Mouse (Mus musculus): ENCODE measurements around the gene Dhx30. TPM values are rescaled to one million over a fixed set of nuclear protein-coding genes. Genes with fewer than 3 reads are reported as not detected.
"Not testable (repeated sequence)": the region's sequence is repeated elsewhere in the genome, so short reads cannot be mapped to it uniquely, and the experiment has no call there.

Dhx30 gene
- polyA plus RNA-seq (2015; fragmentation: Nextera tagmentation; extraction: Ambion mirVana), result 43.5 and 44.2 TPM in 2 replicates

DNA sequence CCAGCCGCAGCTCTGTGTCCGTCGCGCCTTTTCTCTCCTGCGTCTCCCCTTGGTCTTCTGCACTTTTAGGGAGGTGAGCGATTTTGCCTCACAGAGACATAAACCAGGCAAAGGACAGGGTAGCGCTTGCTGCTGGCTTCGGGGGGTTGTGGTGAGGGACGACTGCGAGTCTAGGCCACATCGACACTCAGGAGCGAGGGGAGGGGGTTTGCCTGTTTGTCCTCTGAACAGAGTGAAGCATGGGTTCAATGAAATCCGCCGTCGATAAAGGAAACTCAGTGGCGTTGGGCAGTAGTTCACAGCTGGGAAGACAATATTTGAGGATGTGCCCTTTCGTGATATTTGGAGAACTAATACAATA lies at the start of gene Dhx30:
Gene Dhx30 (minus strand): TSS at position 52 of the 361 bp plus-strand sequence.
- ATAC-seq (ENCODE audit: low FRiP score, low TSS enrichment) (no peak; the same call in 1 of the 2 replicates), DNase-seq (ENCODE audit: low spot score) (no peak)
- Histone ChIP-seq H3K27ac (replicated peaks) (peak within 1 kb of the TSS; percentile 97), H3K4me2 (replicated peaks; ENCODE audit: low read depth) (peak within 1 kb of the TSS; percentile 76), H3K36me3 (ENCODE audit: control insufficient read depth, insufficient read depth, low read length) (no peaks in the 10 kb centered on the region; the same call in 1 of the 2 replicates), H3K27me3 (ENCODE audit: control insufficient read depth, insufficient read depth, low read length) (no peaks in the 10 kb centered on the region), H3K9ac (ENCODE audit: low read length) (peak within 1 kb of the TSS; percentile 86), H3K9me3 (ENCODE audit: control insufficient read depth, low read length) (no peaks in the 10 kb centered on the region), H3K4me1 (replicated peaks; ENCODE audit: control insufficient read depth, insufficient read depth) (no peaks in the 10 kb centered on the region), H3K4me3 (ENCODE audit: low read depth, low read length) (peak within 1 kb of the TSS; percentile 88)
- WGBS, result under 1% methylated on average over 17 of the region's 17 CpGs
- no peak for TF ChIP-seq EP300 (optimal IDR thresholded peaks at IDR 0.05)

GRCm38 (mm10) chr9:110163071-110163470 lies 45.4 kb upstream of the Dhx30 start:
- Histone ChIP-seq H3K27ac (replicated peaks) (no peak overlapping the region), H3K9me3 (ENCODE audit: control insufficient read depth, low read length) (no peaks in the 10 kb centered on the region), H3K27me3 (ENCODE audit: control insufficient read depth, insufficient read depth, low read length) (no peaks in the 10 kb centered on the region), H3K9ac (ENCODE audit: low read length) (no peak overlapping the region), H3K36me3 (ENCODE audit: control insufficient read depth, insufficient read depth, low read length) (peaks cover 14% of the 10 kb centered on the region; the same call in 1 of the 2 replicates), H3K4me2 (replicated peaks; ENCODE audit: low read depth) (no peak overlapping the region), H3K4me3 (ENCODE audit: low read depth, low read length) (no peak overlapping the region), H3K4me1 (replicated peaks; ENCODE audit: control insufficient read depth, insufficient read depth) (no peaks in the 10 kb centered on the region)
- ATAC-seq (ENCODE audit: low FRiP score, low TSS enrichment), result no peak
- DNase-seq (ENCODE audit: low spot score), result no peak
- TF ChIP-seq EP300 (optimal IDR thresholded peaks at IDR 0.05) (no peak), CTCF (IDR thresholded peaks at IDR 0.05; ENCODE audit: low read depth) (no peak)
- WGBS, result 84% methylated on average over 2 of the region's 2 CpGs

DNA sequence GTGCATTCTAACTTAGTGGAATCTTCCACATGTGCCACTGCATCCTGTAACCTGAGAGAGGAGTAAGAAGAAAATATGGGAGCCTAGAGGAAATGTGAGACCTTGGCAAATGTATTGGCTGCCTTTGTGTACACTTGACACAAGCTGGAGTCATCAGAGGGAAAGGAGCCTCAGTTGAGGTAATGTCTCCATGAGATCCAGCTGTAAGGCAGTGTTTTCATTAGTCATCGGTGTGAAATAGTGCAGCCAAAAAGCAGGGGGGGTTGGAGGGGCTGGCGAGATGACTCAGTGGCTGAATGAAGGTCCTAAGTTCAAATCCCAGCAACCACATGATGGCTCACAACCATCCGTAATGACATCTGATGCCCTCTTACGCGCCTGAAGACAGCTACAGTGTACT lies 44.8 kb upstream of the Dhx30 start:
- ATAC-seq (ENCODE audit: low FRiP score, low TSS enrichment), result no peak
- peaks cover 15% of the 10 kb centered on the region; the same call in 1 of the 2 replicates for H3K36me3 ChIP-seq (ENCODE audit: control insufficient read depth, insufficient read depth, low read length)
- H3K4me1 ChIP-seq (replicated peaks; ENCODE audit: control insufficient read depth, insufficient read depth), result no peaks in the 10 kb centered on the region
- no peak overlapping the region for H3K9ac ChIP-seq (ENCODE audit: low read length)
- no peaks in the 10 kb centered on the region for H3K9me3 ChIP-seq (ENCODE audit: control insufficient read depth, low read length)
- no peak overlapping the region for H3K27ac ChIP-seq (replicated peaks)
- no peak for TF ChIP-seq CTCF (IDR thresholded peaks at IDR 0.05; ENCODE audit: low read depth)
- no peak overlapping the region for H3K4me2 ChIP-seq (replicated peaks; ENCODE audit: low read depth)
- no peak overlapping the region for H3K4me3 ChIP-seq (ENCODE audit: low read depth, low read length)
- WGBS, result 78% methylated on average over 5 of the region's 5 CpGs
- DNase-seq (ENCODE audit: low spot score), result no peak
- no peaks in the 10 kb centered on the region for H3K27me3 ChIP-seq (ENCODE audit: control insufficient read depth, insufficient read depth, low read length)

- ATAC-seq (ENCODE audit: low FRiP score, low TSS enrichment); H3K9me3 ChIP-seq (ENCODE audit: control insufficient read depth, low read length): not testable (repeated sequence)
- WGBS, result 100% methylated on average over 2 of the region's 2 CpGs
These were observed 42.9 kb upstream of the Dhx30 start for GRCm38 (mm10) chr9:110160486-110160885.

DNA sequence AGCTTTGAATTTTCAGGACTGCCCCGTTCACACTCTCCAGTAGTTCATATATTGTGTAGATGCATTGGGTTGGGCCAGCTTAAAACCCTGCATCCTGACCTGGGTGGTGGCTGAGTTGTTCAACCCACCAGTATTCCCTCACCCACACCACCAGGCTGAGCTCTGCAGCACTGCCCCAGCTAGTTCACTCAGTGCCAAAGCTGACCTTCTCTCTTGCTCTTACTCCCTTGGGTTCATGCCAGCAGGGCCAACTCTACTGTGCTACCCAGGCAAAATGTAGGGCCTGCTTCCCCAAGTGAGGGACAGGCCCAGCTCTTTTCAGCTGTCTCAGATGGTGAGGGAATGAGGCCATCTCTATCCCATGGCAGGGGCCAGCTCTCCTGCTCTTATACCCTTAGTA lies 41.4 kb upstream of the Dhx30 start:
- no peaks in the 10 kb centered on the region for H3K9me3 ChIP-seq (ENCODE audit: control insufficient read depth, low read length)
- no peak overlapping the region for H3K4me2 ChIP-seq (replicated peaks; ENCODE audit: low read depth)
- peaks cover 7% of the 10 kb centered on the region; the same call in 1 of the 2 replicates for H3K36me3 ChIP-seq (ENCODE audit: control insufficient read depth, insufficient read depth, low read length)
- TF ChIP-seq EP300 (optimal IDR thresholded peaks at IDR 0.05) (no peak), CTCF (IDR thresholded peaks at IDR 0.05; ENCODE audit: low read depth) (no peak)
- no peaks in the 10 kb centered on the region for H3K4me1 ChIP-seq (replicated peaks; ENCODE audit: control insufficient read depth, insufficient read depth)
- WGBS, result 90% methylated on average over 1 of the region's 1 CpGs
- no peaks in the 10 kb centered on the region for H3K27me3 ChIP-seq (ENCODE audit: control insufficient read depth, insufficient read depth, low read length)
- ATAC-seq (ENCODE audit: low FRiP score, low TSS enrichment) (no peak), DNase-seq (ENCODE audit: low spot score) (no peak)
- no peak overlapping the region for H3K4me3 ChIP-seq (ENCODE audit: low read depth, low read length)
- H3K9ac ChIP-seq (ENCODE audit: low read length), result no peak overlapping the region
- H3K27ac ChIP-seq (replicated peaks), result no peak overlapping the region

More at GRCm38 (mm10) chr9:110160486-110160885, 42.9 kb upstream of the Dhx30 start:
- H3K36me3 ChIP-seq (ENCODE audit: control insufficient read depth, insufficient read depth, low read length), result peaks cover 10% of the 10 kb centered on the region; the same call in 1 of the 2 replicates
- DNase-seq (ENCODE audit: low spot score); H3K4me1 ChIP-seq (replicated peaks; ENCODE audit: control insufficient read depth, insufficient read depth); H3K27me3 ChIP-seq (ENCODE audit: control insufficient read depth, insufficient read depth, low read length); H3K4me3 ChIP-seq (ENCODE audit: low read depth, low read length); H3K4me2 ChIP-seq (replicated peaks; ENCODE audit: low read depth); H3K27ac ChIP-seq (replicated peaks); H3K9ac ChIP-seq (ENCODE audit: low read length): not testable (repeated sequence)

- Histone ChIP-seq H3K36me3 (ENCODE audit: control insufficient read depth, insufficient read depth, low read length) (no peaks in the 10 kb centered on the region; the same call in 1 of the 2 replicates), H3K27me3 (ENCODE audit: control insufficient read depth, insufficient read depth, low read length) (no peaks in the 10 kb centered on the region), H3K4me2 (replicated peaks; ENCODE audit: low read depth) (no peak overlapping the region), H3K4me1 (replicated peaks; ENCODE audit: control insufficient read depth, insufficient read depth) (no peaks in the 10 kb centered on the region), H3K9me3 (ENCODE audit: control insufficient read depth, low read length) (no peaks in the 10 kb centered on the region), H3K4me3 (ENCODE audit: low read depth, low read length) (no peak overlapping the region), H3K27ac (replicated peaks) (no peak overlapping the region), H3K9ac (ENCODE audit: low read length) (no peak overlapping the region)
- no peak for ATAC-seq (ENCODE audit: low FRiP score, low TSS enrichment)
- no peak for DNase-seq (ENCODE audit: low spot score)
- WGBS, result 67% methylated on average over 2 of the region's 2 CpGs
- TF ChIP-seq CTCF (IDR thresholded peaks at IDR 0.05; ENCODE audit: low read depth) (no peak), EP300 (optimal IDR thresholded peaks at IDR 0.05) (no peak)
These were observed 31.0 kb upstream of the Dhx30 start for GRCm38 (mm10) chr9:110148598-110148997.
